Mouse (Mus musculus) embryo, embryonic 9.5 days (tissue): ENCODE data around the gene Zfhx3.

Experiments
- DNase-seq: peaks from one replicate; pipeline ENCODE4 v3.0.0-alpha.2; 2017; ENCODE audit errors: extremely low spot score

The Zfhx3 gene

GRCm38 (mm10) chr8:108846827-108847226 lies 904.4 kb downstream of the Zfhx3 start:
- no peak for DNase-seq

GRCm38 (mm10) chr8:108847356-108847755 lies 904.9 kb downstream of the Zfhx3 start:
- DNase-seq = no peak

GRCm38 (mm10) chr8:108848484-108848883 lies 906.0 kb downstream of the Zfhx3 start:
- DNase-seq = no peak

- no peak for DNase-seq
Observed at GRCm38 (mm10) chr8:108853028-108853427, 910.6 kb downstream of the Zfhx3 start.

- peak; percentile 15 for DNase-seq
Observed at GRCm38 (mm10) chr8:108854444-108855102, 912.1 kb downstream of the Zfhx3 start.

GRCm38 (mm10) chr8:108859001-108859400 lies 916.6 kb downstream of the Zfhx3 start:
- no peak for DNase-seq

- DNase-seq = no peak
Observed at GRCm38 (mm10) chr8:108859983-108860382, 917.5 kb downstream of the Zfhx3 start.

- no peak for DNase-seq
Observed at GRCm38 (mm10) chr8:108863440-108863839, 921.0 kb downstream of the Zfhx3 start.

- no peak for DNase-seq
Observed at GRCm38 (mm10) chr8:108866430-108866829, 924.0 kb downstream of the Zfhx3 start.

GRCm38 (mm10) chr8:108867482-108868258 lies 925.2 kb downstream of the Zfhx3 start:
- DNase-seq = no peak

- DNase-seq = no peak
Observed at GRCm38 (mm10) chr8:108868259-108869090, 926.0 kb downstream of the Zfhx3 start.

- DNase-seq = no peak
Observed at GRCm38 (mm10) chr8:108869420-108869819, 927.0 kb downstream of the Zfhx3 start.

- no peak for DNase-seq
Observed at GRCm38 (mm10) chr8:108869935-108870334, 927.5 kb downstream of the Zfhx3 start.

- DNase-seq = no peak
Observed at GRCm38 (mm10) chr8:108870371-108870770, 927.9 kb downstream of the Zfhx3 start.

- no peak for DNase-seq
Observed at GRCm38 (mm10) chr8:108875722-108876121, 933.3 kb downstream of the Zfhx3 start.

GRCm38 (mm10) chr8:108880101-108880500 lies 937.7 kb downstream of the Zfhx3 start:
- DNase-seq = no peak

- no peak for DNase-seq
Observed at GRCm38 (mm10) chr8:108881336-108881735, 938.9 kb downstream of the Zfhx3 start.

GRCm38 (mm10) chr8:108882073-108882472 lies 939.6 kb downstream of the Zfhx3 start:
- DNase-seq = no peak

GRCm38 (mm10) chr8:108883381-108883780 lies 940.9 kb downstream of the Zfhx3 start:
- DNase-seq = no peak

GRCm38 (mm10) chr8:108884947-108885346 lies 942.5 kb downstream of the Zfhx3 start:
- DNase-seq = no peak

- DNase-seq = no peak
Observed at GRCm38 (mm10) chr8:108885450-108885849, 943.0 kb downstream of the Zfhx3 start.

- DNase-seq = no peak
Observed at GRCm38 (mm10) chr8:108885861-108886260, 943.4 kb downstream of the Zfhx3 start.
